Mouse (Mus musculus): ENCODE measurements around the gene Slc13a4. TPM values are rescaled to one million over a fixed set of nuclear protein-coding genes. Genes with fewer than 3 reads are reported as not detected.

Slc13a4 gene
- polyA plus RNA-seq, 1 experiment = 5.7 TPM

- DNase-seq = no peak
- no peak for TF ChIP-seq CTCF (IDR thresholded peaks at IDR 0.05; ENCODE audit: insufficient read depth, low read length)
- no peak for TF ChIP-seq POLR2A (IDR thresholded peaks at IDR 0.05; ENCODE audit: borderline replicate concordance, extremely low read depth, low read depth, low read length)
- WGBS = 67% methylated on average over 7 of the region's 7 CpGs
- Histone ChIP-seq H3K4me1 (ENCODE audit: control insufficient read depth, insufficient read depth, low read length) (no peaks in the 10 kb centered on the region), H3K4me3 (replicated peaks; ENCODE audit: extremely low read depth, low read depth, low read length) (no peak overlapping the region)
Measured at GRCm38 (mm10) chr6:35288920-35289319, 19.0 kb downstream of the Slc13a4 start.

DNA sequence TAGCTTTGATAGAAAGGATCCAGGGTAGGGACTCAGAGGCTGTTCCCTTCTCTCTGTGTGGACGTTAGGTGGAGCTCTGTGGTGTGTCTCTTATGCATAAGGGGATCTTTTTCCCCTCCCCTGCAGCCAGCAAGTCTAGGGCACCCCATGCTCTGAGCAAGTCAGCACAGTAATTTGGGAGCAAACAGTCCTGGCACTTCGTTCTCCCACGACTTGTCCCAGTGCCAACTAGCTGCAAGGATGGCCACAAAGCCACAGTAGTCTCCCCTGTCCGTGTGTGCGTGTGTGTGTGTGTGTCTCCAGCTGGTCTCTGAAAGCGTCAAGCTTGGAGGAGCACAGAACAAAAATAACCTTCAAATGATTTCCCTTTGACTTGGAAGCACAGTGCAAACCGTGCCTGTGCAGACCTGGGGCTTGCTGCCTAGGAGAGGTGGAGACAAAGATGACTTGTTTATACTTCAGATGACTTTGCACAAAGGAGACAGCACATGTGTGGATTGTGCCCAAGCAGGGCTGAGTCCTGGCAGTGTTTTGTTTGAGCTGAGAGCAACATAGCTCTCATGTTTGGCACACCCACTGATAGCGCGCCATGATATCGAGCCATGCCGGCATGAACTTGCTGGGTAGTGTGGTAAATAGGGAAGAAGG, 19.7 kb downstream of the Slc13a4 start:
- Histone ChIP-seq H3K4me1 (ENCODE audit: control insufficient read depth, insufficient read depth, low read length) (no peaks in the 10 kb centered on the region), H3K4me3 (replicated peaks; ENCODE audit: extremely low read depth, low read depth, low read length) (no peak overlapping the region)
- 43% methylated on average over 11 of the region's 11 CpGs for WGBS
- TF ChIP-seq POLR2A (IDR thresholded peaks at IDR 0.05; ENCODE audit: borderline replicate concordance, extremely low read depth, low read depth, low read length) = no peak
- TF ChIP-seq CTCF (IDR thresholded peaks at IDR 0.05; ENCODE audit: insufficient read depth, low read length) = no peak
- no peak for DNase-seq

- TF ChIP-seq CTCF (IDR thresholded peaks at IDR 0.05; ENCODE audit: insufficient read depth, low read length) (no peak), POLR2A (IDR thresholded peaks at IDR 0.05; ENCODE audit: borderline replicate concordance, extremely low read depth, low read depth, low read length) (no peak)
- DNase-seq = no peak
- H3K4me1 ChIP-seq (ENCODE audit: control insufficient read depth, insufficient read depth, low read length) = no peaks in the 10 kb centered on the region
- H3K4me3 ChIP-seq (replicated peaks; ENCODE audit: extremely low read depth, low read depth, low read length) = no peak overlapping the region
- 76% methylated on average over 10 of the region's 10 CpGs for WGBS
Measured at GRCm38 (mm10) chr6:35279306-35279705, 28.6 kb downstream of the Slc13a4 start.

DNA sequence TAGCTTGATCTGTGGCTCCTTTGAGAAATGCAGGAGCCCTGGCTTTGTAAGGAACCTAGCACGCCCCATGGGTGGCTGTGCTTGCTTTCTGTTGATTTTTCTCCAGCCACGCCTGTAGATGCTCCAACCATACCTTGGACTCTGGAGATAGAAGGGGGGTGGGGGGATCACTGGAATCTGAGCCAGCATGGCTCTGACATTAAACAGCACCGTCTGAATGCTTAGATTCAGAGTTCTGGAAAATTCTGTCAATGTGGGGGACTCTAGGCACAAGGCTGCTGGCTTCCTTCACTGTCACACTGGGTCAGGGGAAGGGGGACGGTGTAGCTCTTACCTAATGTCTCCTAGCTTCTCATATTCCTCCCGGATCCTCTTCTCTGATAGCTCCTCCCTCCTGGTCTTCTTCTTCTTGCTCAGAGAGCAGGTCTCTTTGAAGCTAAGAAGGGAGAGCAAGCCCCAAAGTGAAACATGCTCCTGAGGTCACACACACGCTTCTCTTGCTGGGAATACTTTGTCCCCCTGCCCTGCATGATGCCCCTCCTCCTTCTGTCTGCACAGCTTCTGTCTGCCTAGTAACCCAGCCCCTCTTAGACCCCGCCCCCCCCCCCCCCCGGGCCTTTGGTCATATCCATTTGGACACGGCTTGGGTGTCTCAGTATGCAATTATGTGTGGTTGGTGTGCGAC, 29.9 kb downstream of the Slc13a4 start:
- WGBS = 58% methylated on average over 10 of the region's 10 CpGs
- Histone ChIP-seq H3K4me1 (ENCODE audit: control insufficient read depth, insufficient read depth, low read length) (no peaks in the 10 kb centered on the region), H3K4me3 (replicated peaks; ENCODE audit: extremely low read depth, low read depth, low read length) (no peak overlapping the region)
- no peak for DNase-seq
- TF ChIP-seq POLR2A (IDR thresholded peaks at IDR 0.05; ENCODE audit: borderline replicate concordance, extremely low read depth, low read depth, low read length) = no peak
- TF ChIP-seq CTCF (IDR thresholded peaks at IDR 0.05; ENCODE audit: insufficient read depth, low read length) = no peak

- no peak for TF ChIP-seq CTCF (IDR thresholded peaks at IDR 0.05; ENCODE audit: insufficient read depth, low read length)
- TF ChIP-seq POLR2A (IDR thresholded peaks at IDR 0.05; ENCODE audit: borderline replicate concordance, extremely low read depth, low read depth, low read length) = no peak
- WGBS = 49% methylated on average over 11 of the region's 11 CpGs
- no peak overlapping the region for H3K4me3 ChIP-seq (replicated peaks; ENCODE audit: extremely low read depth, low read depth, low read length)
- DNase-seq = no peak
- H3K4me1 ChIP-seq (ENCODE audit: control insufficient read depth, insufficient read depth, low read length) = no peaks in the 10 kb centered on the region; the same call in 1 of the 2 replicates
Measured at GRCm38 (mm10) chr6:35273391-35274082, 34.4 kb downstream of the Slc13a4 start.

DNA sequence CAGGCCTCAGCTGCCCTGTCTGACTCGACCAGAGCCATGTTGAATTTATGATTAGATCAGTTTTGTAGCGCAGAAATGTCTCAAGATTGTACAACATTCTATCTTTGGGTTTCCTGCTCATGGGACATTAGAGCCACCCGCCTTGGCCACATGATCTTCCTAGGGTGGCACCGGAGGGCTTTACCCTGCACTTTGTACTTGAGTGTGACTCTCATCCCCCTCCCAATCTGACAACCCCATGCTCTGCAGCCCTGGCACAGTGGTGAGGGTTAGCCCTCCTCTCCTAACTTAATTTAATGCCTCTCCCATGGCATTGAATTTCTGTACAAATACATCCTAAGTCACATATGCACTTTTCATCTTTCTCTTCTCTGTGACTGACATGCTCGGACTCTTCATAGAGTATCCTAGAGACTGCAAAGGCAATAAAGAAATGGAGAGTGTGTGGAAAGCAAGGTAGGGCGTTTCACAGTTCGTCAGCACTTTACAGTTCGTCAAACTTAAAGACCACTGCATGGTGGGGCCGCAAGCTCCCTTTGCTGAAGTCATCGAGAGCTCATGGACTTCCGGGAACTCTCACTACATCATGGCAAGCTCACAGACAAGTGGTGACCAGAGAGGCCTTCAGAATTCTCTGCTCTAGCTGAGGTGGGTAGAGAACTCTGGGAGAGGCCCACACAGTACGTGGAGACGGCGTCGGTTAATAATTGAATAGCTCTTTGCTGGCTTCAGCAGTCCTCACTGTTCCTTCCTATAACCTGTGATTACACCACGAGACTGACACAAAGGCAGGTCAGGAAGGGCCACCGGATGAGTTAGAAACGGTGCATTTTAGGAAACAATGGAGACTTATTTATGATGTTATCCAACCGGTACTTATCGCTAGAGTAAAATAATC, 35.8 kb downstream of the Slc13a4 start:
- no peaks in the 10 kb centered on the region; the same call in 1 of the 2 replicates for H3K4me1 ChIP-seq (ENCODE audit: control insufficient read depth, insufficient read depth, low read length)
- DNase-seq = no peak
- 77% methylated on average over 20 of the region's 20 CpGs for WGBS
- no peak overlapping the region for H3K4me3 ChIP-seq (replicated peaks; ENCODE audit: extremely low read depth, low read depth, low read length)
- no peak for TF ChIP-seq POLR2A (IDR thresholded peaks at IDR 0.05; ENCODE audit: borderline replicate concordance, extremely low read depth, low read depth, low read length)
- no peak for TF ChIP-seq CTCF (IDR thresholded peaks at IDR 0.05; ENCODE audit: insufficient read depth, low read length)

- TF ChIP-seq POLR2A (IDR thresholded peaks at IDR 0.05; ENCODE audit: borderline replicate concordance, extremely low read depth, low read depth, low read length) (no peak), CTCF (IDR thresholded peaks at IDR 0.05; ENCODE audit: insufficient read depth, low read length) (no peak)
- Histone ChIP-seq H3K4me1 (ENCODE audit: control insufficient read depth, insufficient read depth, low read length) (no peaks in the 10 kb centered on the region; the same call in 1 of the 2 replicates), H3K4me3 (replicated peaks; ENCODE audit: extremely low read depth, low read depth, low read length) (no peak overlapping the region)
- WGBS = 60% methylated on average over 12 of the region's 12 CpGs
- DNase-seq = no peak
Measured at GRCm38 (mm10) chr6:35271094-35271855, 36.7 kb downstream of the Slc13a4 start.

DNA sequence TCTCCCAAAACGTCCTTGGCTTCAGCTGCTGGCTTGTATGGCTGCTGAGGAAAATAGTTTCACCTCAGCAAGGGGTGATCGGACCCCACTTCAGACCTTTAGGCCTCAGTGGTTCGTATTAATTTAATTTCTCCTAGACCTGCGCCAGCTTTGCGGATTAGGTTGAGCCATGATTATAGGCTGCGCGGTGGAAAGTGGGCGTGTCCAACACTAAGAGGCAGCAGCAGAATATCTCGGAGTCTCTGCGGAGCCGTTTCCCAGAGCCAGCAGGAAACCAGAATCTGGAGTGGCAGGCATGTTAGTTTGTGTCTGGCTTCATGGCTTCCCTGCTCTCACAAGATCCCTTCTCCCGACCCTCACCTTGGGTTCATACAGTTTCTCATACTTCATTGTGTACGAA, 38.3 kb downstream of the Slc13a4 start:
- TF ChIP-seq POLR2A (IDR thresholded peaks at IDR 0.05; ENCODE audit: borderline replicate concordance, extremely low read depth, low read depth, low read length) = no peak
- TF ChIP-seq CTCF (IDR thresholded peaks at IDR 0.05; ENCODE audit: insufficient read depth, low read length) = no peak
- H3K4me3 ChIP-seq (replicated peaks; ENCODE audit: extremely low read depth, low read depth, low read length) = no peak overlapping the region
- WGBS = 83% methylated on average over 13 of the region's 13 CpGs
- no peaks in the 10 kb centered on the region; the same call in 1 of the 2 replicates for H3K4me1 ChIP-seq (ENCODE audit: control insufficient read depth, insufficient read depth, low read length)
- DNase-seq = no peak

All from lung, adult 2 months (tissue).